Mouse (Mus musculus) large intestine, adult 2 months (tissue): Measurements from ENCODE around the gene Fam47e. TPM values are rescaled to one million over a fixed set of nuclear protein-coding genes. Genes with fewer than 3 reads are reported as not detected.
"Not testable (repeated sequence)": the region's sequence is repeated elsewhere in the genome, so short reads cannot be mapped to it uniquely, and the experiment has no call there.

Experiments
- DNase-seq: peaks from one replicate; pipeline ENCODE4 v3.0.0-alpha.2; 2012; ENCODE audit warnings: low read depth, low spot score
- WGBS: fragments of 180-500 bp; shearing (Covaris S2); methylation state at CpG from one replicate; pipeline ENCODE4 v1.1.7; 2018; 5-methylcytosine and 5-hydroxymethylcytosine counted together
- polyA plus RNA-seq: library from polyadenylated mRNA; depleted of rRNA; stranded (reverse); fragments of >200 nt; gene quantifications from 2 replicates; pipeline ENCODE4 v1.2.3, GENCODE M21; 2012; rRNA removed

The Fam47e gene
- not detected in 2 replicates for polyA plus RNA-seq

DNA sequence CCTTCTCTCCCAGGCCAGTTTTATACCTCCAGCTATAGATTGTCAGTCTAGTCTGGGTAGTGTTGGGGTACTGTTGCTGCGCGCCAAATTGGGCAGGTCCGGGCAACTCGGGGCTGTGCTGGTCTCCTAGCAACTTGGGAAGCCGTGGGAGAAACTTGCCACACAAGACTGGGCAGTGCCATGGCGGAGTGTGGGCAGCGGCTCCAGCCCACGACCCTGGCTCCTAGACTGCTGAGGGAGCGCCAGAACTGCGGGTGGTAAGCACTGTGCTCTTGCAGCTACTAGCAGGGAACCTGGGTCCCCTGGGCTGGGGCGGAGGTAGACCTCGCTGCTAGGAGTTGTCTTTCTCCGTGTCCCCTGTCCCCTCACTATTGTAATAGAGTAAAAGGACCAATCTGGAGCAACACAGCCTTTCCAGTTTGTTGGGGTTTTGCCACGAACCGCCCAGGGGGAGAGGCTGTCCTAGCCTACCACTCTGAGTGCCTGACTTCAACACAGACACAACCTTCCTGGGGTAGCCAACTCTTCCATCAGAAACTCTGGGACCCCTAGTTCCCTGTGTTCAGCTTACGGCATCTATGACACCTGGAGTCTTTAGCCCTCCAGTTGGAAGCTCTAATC, at the start of gene Fam47e:
TSS of gene Fam47e (plus strand) at position 179 of the 621 bp plus-strand sequence.
- DNase-seq = no peak
- WGBS = 73% methylated on average over 16 of the region's 16 CpGs

GRCm38 (mm10) chr5:92505402-92505865, 49.4 kb upstream of the Fam47e start:
- under 1% methylated on average over 48 of the region's 48 CpGs for WGBS
- peak; percentile 67 for DNase-seq

- 28% methylated on average over 4 of the region's 4 CpGs for WGBS
- no peak for DNase-seq
Measured at GRCm38 (mm10) chr5:92506301-92506729, 48.6 kb upstream of the Fam47e start.

- DNase-seq = no peak
Measured at GRCm38 (mm10) chr5:92506733-92507132, 48.1 kb upstream of the Fam47e start, which contains the start of gene Scarb2. TSS of gene Scarb2 (minus strand) at chr5:92506833.

DNA sequence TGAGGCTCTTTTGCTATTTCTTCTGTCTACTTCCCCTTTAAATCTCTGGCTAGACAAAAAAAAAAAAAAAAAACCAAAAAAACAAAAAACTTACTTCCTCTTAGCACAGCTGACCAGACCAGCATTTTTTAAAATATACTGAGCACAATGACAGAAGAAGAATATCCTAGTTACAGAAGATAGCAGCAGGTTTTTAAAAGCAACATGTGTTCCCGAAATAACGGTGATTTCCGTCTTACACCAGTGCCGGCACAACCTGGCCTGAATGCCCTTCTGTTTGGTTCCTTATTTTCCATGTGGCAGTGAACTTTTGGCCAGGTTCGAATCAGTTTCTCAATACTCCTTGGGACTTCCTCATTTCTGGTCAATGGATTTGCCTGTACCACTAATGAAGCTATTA, 46.0 kb upstream of the Fam47e start:
- DNase-seq = no peak
- 90% methylated on average over 5 of the region's 5 CpGs for WGBS

DNA sequence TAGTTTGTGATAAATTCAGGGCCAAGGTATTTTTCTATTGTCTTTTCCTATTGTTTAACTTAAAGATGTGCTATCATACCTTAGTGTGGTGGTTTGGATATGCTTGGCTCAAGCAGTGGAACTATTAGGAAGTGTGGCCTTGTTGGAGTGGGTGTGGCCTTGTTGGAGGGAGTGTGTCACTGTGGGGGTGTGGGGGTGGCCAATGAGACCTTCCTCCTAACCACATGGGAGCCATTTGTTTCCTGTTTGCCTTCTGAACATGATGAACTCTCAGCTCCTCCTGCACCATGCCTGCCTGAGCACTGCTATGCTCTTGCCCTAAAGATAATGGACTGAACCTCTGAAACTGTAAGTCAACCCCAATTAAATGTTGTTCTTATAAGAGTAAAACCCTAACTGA, 43.6 kb upstream of the Fam47e start:
- no peak for DNase-seq

- no peak for DNase-seq
- WGBS = 56% methylated on average over 5 of the region's 5 CpGs
Measured at GRCm38 (mm10) chr5:92512066-92512465, 42.8 kb upstream of the Fam47e start.

- not testable (repeated sequence) for DNase-seq
- WGBS = 48% methylated on average over 2 of the region's 2 CpGs
Measured at GRCm38 (mm10) chr5:92521131-92521530, 33.7 kb upstream of the Fam47e start.

DNA sequence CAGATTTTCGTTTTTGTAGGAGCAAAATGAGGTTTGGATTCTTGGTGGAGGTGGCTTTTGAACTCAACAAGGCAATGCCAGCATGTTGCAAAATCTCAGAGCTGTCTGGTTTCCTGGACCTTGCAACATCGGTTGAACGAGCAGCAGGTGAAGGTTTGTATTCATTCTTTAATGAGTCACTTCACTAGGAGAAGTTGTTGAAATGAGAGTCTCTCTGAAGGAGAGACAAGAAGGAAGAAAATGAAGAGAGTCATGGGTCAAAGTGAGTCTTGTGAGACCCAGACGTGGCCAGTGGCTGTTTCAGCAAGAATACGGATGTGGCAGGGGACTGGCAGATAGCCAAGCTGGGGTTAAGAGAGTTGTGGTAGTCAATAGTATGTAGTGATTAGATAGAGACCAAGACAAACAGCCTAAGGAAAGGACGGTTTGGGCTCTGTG, 30.0 kb upstream of the Fam47e start:
- 28% methylated on average over 6 of the region's 6 CpGs for WGBS

GRCm38 (mm10) chr5:92539698-92540097, 15.2 kb upstream of the Fam47e start:
- no peak for DNase-seq
- WGBS = 76% methylated on average over 4 of the region's 4 CpGs

More for the DNA sequence above, 30.0 kb upstream of the Fam47e start:
- DNase-seq = no peak

GRCm38 (mm10) chr5:92552611-92553010, 2.3 kb upstream of the Fam47e start:
- no peak for DNase-seq
- WGBS = 84% methylated on average over 2 of the region's 2 CpGs

GRCm38 (mm10) chr5:92553939-92554338, 930 bp upstream of the Fam47e start:
- 78% methylated on average over 3 of the region's 3 CpGs for WGBS
- no peak for DNase-seq

GRCm38 (mm10) chr5:92554443-92554842, 426 bp upstream of the Fam47e start:
- WGBS = 79% methylated on average over 4 of the region's 4 CpGs
- no peak for DNase-seq

DNA sequence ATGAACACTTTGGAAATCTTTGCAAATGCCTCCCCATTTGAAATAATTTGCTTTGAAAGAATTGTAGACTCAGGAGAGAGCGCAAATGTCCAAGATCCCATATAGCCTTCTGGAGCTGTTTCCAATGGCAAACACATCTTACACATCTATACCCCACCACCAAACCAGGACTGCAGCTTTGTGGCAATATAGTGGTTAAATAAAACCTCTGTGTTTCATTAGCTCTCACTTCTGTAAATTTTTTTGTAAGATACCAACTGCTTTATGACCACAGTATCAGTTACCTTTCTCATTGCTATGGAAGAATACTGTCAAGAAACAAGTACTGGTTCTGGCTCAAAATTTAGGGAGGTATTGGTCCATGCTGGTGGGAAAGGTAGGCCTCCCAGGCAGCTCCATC, 1.0 kb downstream of the Fam47e start:
- WGBS = 94% methylated on average over 1 of the region's 1 CpGs
- no peak for DNase-seq

DNA sequence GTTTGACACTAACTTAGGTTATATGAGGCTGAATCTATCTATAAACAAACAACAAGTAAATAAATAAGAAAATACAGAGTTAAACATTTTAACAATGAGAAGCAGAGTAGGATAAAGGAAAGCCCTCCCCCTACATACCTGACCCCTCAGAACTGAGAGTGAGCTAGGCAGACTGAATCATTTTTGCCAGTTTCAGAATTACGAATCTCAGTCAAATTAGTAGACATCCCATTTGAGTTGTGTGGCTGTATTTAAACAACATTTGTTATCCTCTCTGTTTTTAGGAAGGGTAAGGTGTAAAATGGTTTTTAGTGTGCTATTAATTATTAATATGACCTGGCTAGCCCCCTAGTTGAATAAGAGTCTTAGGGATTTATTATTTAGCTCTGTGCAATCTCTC, 2.6 kb downstream of the Fam47e start:
- WGBS = 95% methylated on average over 1 of the region's 1 CpGs

DNA sequence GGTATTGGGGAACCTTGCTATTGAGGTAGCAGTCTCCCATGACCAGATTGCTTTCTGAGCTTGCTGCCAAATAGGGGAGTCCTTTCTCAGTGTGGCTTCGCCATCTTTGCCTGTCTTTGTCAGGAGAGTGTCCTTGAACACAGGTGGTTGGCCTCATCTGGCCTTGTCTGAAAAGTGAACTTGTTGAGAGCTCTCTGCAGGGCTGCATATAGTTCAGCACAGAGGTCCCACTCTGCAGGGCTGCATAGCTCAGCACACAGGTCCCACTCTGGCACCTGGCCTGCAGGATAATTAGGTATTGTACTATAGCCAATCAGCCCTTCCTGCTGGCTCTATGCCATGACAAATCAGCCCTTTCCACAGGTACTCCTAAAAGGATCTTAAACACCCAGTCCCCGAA, 5.3 kb downstream of the Fam47e start:
- WGBS = 44% methylated on average over 2 of the region's 2 CpGs
- no peak for DNase-seq

More for the DNA sequence above, 2.6 kb downstream of the Fam47e start:
- no peak for DNase-seq

DNA sequence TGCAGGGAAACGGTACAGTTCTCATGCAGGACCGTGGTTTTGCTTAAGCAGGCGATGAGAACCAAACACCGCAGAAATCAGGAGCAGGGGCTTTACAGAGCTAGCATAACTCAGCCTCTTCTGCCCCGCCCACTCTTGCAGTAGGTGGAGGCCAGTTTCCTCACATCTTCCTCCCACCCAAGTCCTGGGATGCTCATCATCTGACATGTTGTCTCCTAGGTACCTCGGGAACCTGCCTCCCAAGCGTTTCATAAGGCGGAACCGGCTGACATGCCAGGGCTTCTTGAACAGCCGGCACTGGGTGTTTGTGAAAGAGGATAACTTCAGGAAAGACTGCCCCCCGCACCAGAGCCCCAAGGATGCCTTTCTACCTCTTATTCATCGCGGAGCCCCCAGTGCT, 7.1 kb downstream of the Fam47e start:
- 82% methylated on average over 13 of the region's 13 CpGs for WGBS
- no peak for DNase-seq

GRCm38 (mm10) chr5:92571232-92571631, 16.4 kb downstream of the Fam47e start:
- WGBS = 53% methylated on average over 4 of the region's 4 CpGs
- DNase-seq = no peak

GRCm38 (mm10) chr5:92579559-92579958, 24.7 kb downstream of the Fam47e start:
- no peak for DNase-seq
- 71% methylated on average over 14 of the region's 14 CpGs for WGBS

DNA sequence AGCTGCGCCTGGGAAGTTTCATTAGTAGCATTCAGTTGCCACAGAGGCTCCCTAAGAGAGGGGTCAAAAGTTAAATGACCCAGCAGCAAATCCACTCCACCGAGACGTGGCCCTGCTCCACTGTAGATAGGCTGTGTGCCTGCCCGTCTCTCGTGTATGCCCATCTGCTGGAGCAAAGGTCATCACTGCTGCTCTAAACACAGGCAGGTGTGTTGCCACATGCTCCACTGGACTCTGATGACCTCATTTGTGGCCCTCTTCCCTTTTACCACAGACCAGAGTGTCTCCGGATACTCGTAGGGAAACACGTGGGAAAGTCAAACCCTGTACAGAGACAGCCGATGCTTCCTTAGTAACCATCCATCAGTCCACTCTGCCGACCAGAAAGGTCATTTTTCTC, 31.1 kb downstream of the Fam47e start:
- 32% methylated on average over 10 of the region's 10 CpGs for WGBS
- DNase-seq = no peak

DNA sequence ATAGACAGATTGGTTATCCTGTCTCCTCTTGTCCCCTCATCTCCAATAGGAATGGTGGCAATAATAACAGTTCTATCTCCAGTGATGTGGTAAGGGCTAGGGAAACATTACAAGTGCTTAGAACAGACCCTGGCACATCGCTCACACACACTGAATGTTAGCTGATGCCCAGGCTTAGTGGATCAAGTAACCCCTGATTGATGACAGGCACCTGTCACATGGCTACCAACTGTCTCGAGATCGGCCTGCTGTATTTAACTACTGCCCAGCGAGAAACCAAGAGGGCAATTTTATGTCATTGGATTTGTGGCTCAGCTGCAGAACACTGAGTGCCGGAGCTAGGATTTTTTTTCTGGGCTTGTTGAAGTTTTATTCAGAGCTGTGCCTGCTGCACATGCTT, 40.2 kb downstream of the Fam47e start:
- 83% methylated on average over 5 of the region's 5 CpGs for WGBS
- no peak for DNase-seq

GRCm38 (mm10) chr5:92596865-92597264, 42.0 kb downstream of the Fam47e start:
- no peak for DNase-seq
- WGBS = 89% methylated on average over 8 of the region's 8 CpGs
